Mouse (Mus musculus): Measurements from ENCODE around the gene Tulp4. TPM values are rescaled to one million over a fixed set of nuclear protein-coding genes. Genes with fewer than 3 reads are reported as not detected.

Tulp4 gene
- 203 and 212 TPM in 2 replicates for polyA plus RNA-seq (2014; fragmentation: Nextera tagmentation; extraction: Ambion mirVana)

- ATAC-seq (ENCODE audit: low FRiP score, low TSS enrichment): peak; percentile 98
- peak; percentile 95 for DNase-seq
- Histone ChIP-seq H3K27me3 (ENCODE audit: control insufficient read depth, insufficient read depth, low read length) (no peaks in the 10 kb centered on the region), H3K4me1 (ENCODE audit: control insufficient read depth, insufficient read depth, low read length) (peaks cover 28% of the 10 kb centered on the region), H3K36me3 (ENCODE audit: control insufficient read depth, insufficient read depth, low read length) (peaks cover 7% of the 10 kb centered on the region; the same call in 1 of the 2 replicates), H3K27ac (replicated peaks; ENCODE audit: low read depth, low read length) (peak within 1 kb of the TSS; percentile 98), H3K9me3 (ENCODE audit: control insufficient read depth, low read length) (no peaks in the 10 kb centered on the region), H3K4me3 (replicated peaks; ENCODE audit: low read depth, low read length) (peak within 1 kb of the TSS; percentile 94), H3K9ac (replicated peaks; ENCODE audit: low read length) (peak within 1 kb of the TSS; percentile 96), H3K4me2 (ENCODE audit: low read length) (peak within 1 kb of the TSS; percentile 87)
- WGBS: under 1% methylated on average over 63 of the region's 76 CpGs
Observed at GRCm38 (mm10) chr17:6106361-6107014, at the start of gene Tulp4. Tulp4 (plus strand) TSS chr17:6106437.

GRCm38 (mm10) chr17:6062793-6063192, 43.4 kb upstream of the Tulp4 start:
- Histone ChIP-seq H3K27me3 (ENCODE audit: control insufficient read depth, insufficient read depth, low read length) (no peaks in the 10 kb centered on the region), H3K4me3 (replicated peaks; ENCODE audit: low read depth, low read length) (no peak overlapping the region), H3K9me3 (ENCODE audit: control insufficient read depth, low read length) (no peaks in the 10 kb centered on the region), H3K27ac (replicated peaks; ENCODE audit: low read depth, low read length) (no peak overlapping the region), H3K9ac (replicated peaks; ENCODE audit: low read length) (no peak overlapping the region), H3K4me2 (ENCODE audit: low read length) (no peak overlapping the region), H3K4me1 (ENCODE audit: control insufficient read depth, insufficient read depth, low read length) (no peaks in the 10 kb centered on the region), H3K36me3 (ENCODE audit: control insufficient read depth, insufficient read depth, low read length) (peaks cover 63% of the 10 kb centered on the region)
- ATAC-seq (ENCODE audit: low FRiP score, low TSS enrichment) (no peak), DNase-seq (no peak)
- WGBS: 83% methylated on average over 8 of the region's 8 CpGs

GRCm38 (mm10) chr17:6063532-6063931, 42.7 kb upstream of the Tulp4 start:
- no peak for ATAC-seq (ENCODE audit: low FRiP score, low TSS enrichment)
- no peak overlapping the region for H3K27ac ChIP-seq (replicated peaks; ENCODE audit: low read depth, low read length)
- H3K36me3 ChIP-seq (ENCODE audit: control insufficient read depth, insufficient read depth, low read length): peaks cover 63% of the 10 kb centered on the region
- H3K4me3 ChIP-seq (replicated peaks; ENCODE audit: low read depth, low read length): no peak overlapping the region
- H3K9ac ChIP-seq (replicated peaks; ENCODE audit: low read length): no peak overlapping the region
- H3K27me3 ChIP-seq (ENCODE audit: control insufficient read depth, insufficient read depth, low read length): no peaks in the 10 kb centered on the region
- 95% methylated on average over 5 of the region's 5 CpGs for WGBS
- no peaks in the 10 kb centered on the region for H3K9me3 ChIP-seq (ENCODE audit: control insufficient read depth, low read length)
- DNase-seq: no peak
- H3K4me2 ChIP-seq (ENCODE audit: low read length): no peak overlapping the region
- H3K4me1 ChIP-seq (ENCODE audit: control insufficient read depth, insufficient read depth, low read length): no peaks in the 10 kb centered on the region

GRCm38 (mm10) chr17:6066021-6066420, 40.2 kb upstream of the Tulp4 start:
- ATAC-seq (ENCODE audit: low FRiP score, low TSS enrichment) (no peak), DNase-seq (no peak)
- no peak overlapping the region for H3K4me3 ChIP-seq (replicated peaks; ENCODE audit: low read depth, low read length)
- H3K4me1 ChIP-seq (ENCODE audit: control insufficient read depth, insufficient read depth, low read length): no peaks in the 10 kb centered on the region
- H3K4me2 ChIP-seq (ENCODE audit: low read length): no peak overlapping the region
- H3K9ac ChIP-seq (replicated peaks; ENCODE audit: low read length): no peak overlapping the region
- WGBS: 91% methylated on average over 2 of the region's 2 CpGs
- H3K27me3 ChIP-seq (ENCODE audit: control insufficient read depth, insufficient read depth, low read length): no peaks in the 10 kb centered on the region
- no peak overlapping the region for H3K27ac ChIP-seq (replicated peaks; ENCODE audit: low read depth, low read length)
- peaks cover 71% of the 10 kb centered on the region for H3K36me3 ChIP-seq (ENCODE audit: control insufficient read depth, insufficient read depth, low read length)
- H3K9me3 ChIP-seq (ENCODE audit: control insufficient read depth, low read length): no peaks in the 10 kb centered on the region

GRCm38 (mm10) chr17:6067613-6068012, 38.6 kb upstream of the Tulp4 start:
- no peaks in the 10 kb centered on the region for H3K27me3 ChIP-seq (ENCODE audit: control insufficient read depth, insufficient read depth, low read length)
- H3K36me3 ChIP-seq (ENCODE audit: control insufficient read depth, insufficient read depth, low read length): peaks cover 82% of the 10 kb centered on the region
- no peaks in the 10 kb centered on the region for H3K9me3 ChIP-seq (ENCODE audit: control insufficient read depth, low read length)
- no peak overlapping the region for H3K4me2 ChIP-seq (ENCODE audit: low read length)
- no peak overlapping the region for H3K9ac ChIP-seq (replicated peaks; ENCODE audit: low read length)
- H3K4me3 ChIP-seq (replicated peaks; ENCODE audit: low read depth, low read length): no peak overlapping the region
- no peak for ATAC-seq (ENCODE audit: low FRiP score, low TSS enrichment)
- 97% methylated on average over 7 of the region's 7 CpGs for WGBS
- H3K27ac ChIP-seq (replicated peaks; ENCODE audit: low read depth, low read length): no peak overlapping the region
- H3K4me1 ChIP-seq (ENCODE audit: control insufficient read depth, insufficient read depth, low read length): no peaks in the 10 kb centered on the region
- no peak for DNase-seq

GRCm38 (mm10) chr17:6069866-6070265, 36.4 kb upstream of the Tulp4 start:
- WGBS: 92% methylated on average over 6 of the region's 6 CpGs
- Histone ChIP-seq H3K9me3 (ENCODE audit: control insufficient read depth, low read length) (no peaks in the 10 kb centered on the region), H3K4me1 (ENCODE audit: control insufficient read depth, insufficient read depth, low read length) (no peaks in the 10 kb centered on the region), H3K4me2 (ENCODE audit: low read length) (no peak overlapping the region), H3K27ac (replicated peaks; ENCODE audit: low read depth, low read length) (no peak overlapping the region), H3K9ac (replicated peaks; ENCODE audit: low read length) (no peak overlapping the region), H3K27me3 (ENCODE audit: control insufficient read depth, insufficient read depth, low read length) (no peaks in the 10 kb centered on the region), H3K36me3 (ENCODE audit: control insufficient read depth, insufficient read depth, low read length) (peaks cover 75% of the 10 kb centered on the region), H3K4me3 (replicated peaks; ENCODE audit: low read depth, low read length) (no peak overlapping the region)
- ATAC-seq (ENCODE audit: low FRiP score, low TSS enrichment) (no peak), DNase-seq (no peak)

GRCm38 (mm10) chr17:6073405-6073804, 32.8 kb upstream of the Tulp4 start:
- peaks cover 4% of the 10 kb centered on the region; the same call in 1 of the 2 replicates for H3K4me1 ChIP-seq (ENCODE audit: control insufficient read depth, insufficient read depth, low read length)
- ATAC-seq (ENCODE audit: low FRiP score, low TSS enrichment): no peak
- DNase-seq: no peak
- no peaks in the 10 kb centered on the region for H3K9me3 ChIP-seq (ENCODE audit: control insufficient read depth, low read length)
- WGBS: 91% methylated on average over 7 of the region's 7 CpGs
- peaks cover 50% of the 10 kb centered on the region for H3K36me3 ChIP-seq (ENCODE audit: control insufficient read depth, insufficient read depth, low read length)
- H3K4me2 ChIP-seq (ENCODE audit: low read length): no peak overlapping the region
- no peak overlapping the region for H3K27ac ChIP-seq (replicated peaks; ENCODE audit: low read depth, low read length)
- no peak overlapping the region for H3K4me3 ChIP-seq (replicated peaks; ENCODE audit: low read depth, low read length)
- H3K9ac ChIP-seq (replicated peaks; ENCODE audit: low read length): no peak overlapping the region
- no peaks in the 10 kb centered on the region for H3K27me3 ChIP-seq (ENCODE audit: control insufficient read depth, insufficient read depth, low read length)

- under 1% methylated on average over 70 of the region's 70 CpGs for WGBS
Observed at GRCm38 (mm10) chr17:6079287-6080122, 26.7 kb upstream of the Tulp4 start, which contains the start of the genes Serac1 and Gtf2h5. Serac1 (minus strand) TSS chr17:6079741. Gtf2h5 (plus strand) TSS chr17:6079786.

More at GRCm38 (mm10) chr17:6079287-6080122, 26.7 kb upstream of the Tulp4 start, which contains the start of the genes Serac1 and Gtf2h5:
- peaks cover 22% of the 10 kb centered on the region for H3K4me1 ChIP-seq (ENCODE audit: control insufficient read depth, insufficient read depth, low read length)
- no peaks in the 10 kb centered on the region for H3K9me3 ChIP-seq (ENCODE audit: control insufficient read depth, low read length)
- H3K9ac ChIP-seq (replicated peaks; ENCODE audit: low read length): peak within 1 kb of the TSS; percentile 85
- H3K4me2 ChIP-seq (ENCODE audit: low read length): peak within 1 kb of the TSS; percentile 77
- peak; percentile 96 for ATAC-seq (ENCODE audit: low FRiP score, low TSS enrichment)
- H3K36me3 ChIP-seq (ENCODE audit: control insufficient read depth, insufficient read depth, low read length): peaks cover 20% of the 10 kb centered on the region
- peak within 1 kb of the TSS; percentile 85 for H3K4me3 ChIP-seq (replicated peaks; ENCODE audit: low read depth, low read length)
- no peaks in the 10 kb centered on the region for H3K27me3 ChIP-seq (ENCODE audit: control insufficient read depth, insufficient read depth, low read length)
- H3K27ac ChIP-seq (replicated peaks; ENCODE audit: low read depth, low read length): peak within 1 kb of the TSS; percentile 84
- DNase-seq: peak; percentile 99

All from midbrain, embryonic 14.5 days (tissue).